Mouse (Mus musculus): ENCODE data around the gene Mroh3. TPM values are rescaled to one million over a fixed set of nuclear protein-coding genes. Genes with fewer than 3 reads are reported as not detected.

The Mroh3 gene
- total RNA-seq, 2 experiments from 2014 or later = 0.86 to 2.0 TPM

DNA sequence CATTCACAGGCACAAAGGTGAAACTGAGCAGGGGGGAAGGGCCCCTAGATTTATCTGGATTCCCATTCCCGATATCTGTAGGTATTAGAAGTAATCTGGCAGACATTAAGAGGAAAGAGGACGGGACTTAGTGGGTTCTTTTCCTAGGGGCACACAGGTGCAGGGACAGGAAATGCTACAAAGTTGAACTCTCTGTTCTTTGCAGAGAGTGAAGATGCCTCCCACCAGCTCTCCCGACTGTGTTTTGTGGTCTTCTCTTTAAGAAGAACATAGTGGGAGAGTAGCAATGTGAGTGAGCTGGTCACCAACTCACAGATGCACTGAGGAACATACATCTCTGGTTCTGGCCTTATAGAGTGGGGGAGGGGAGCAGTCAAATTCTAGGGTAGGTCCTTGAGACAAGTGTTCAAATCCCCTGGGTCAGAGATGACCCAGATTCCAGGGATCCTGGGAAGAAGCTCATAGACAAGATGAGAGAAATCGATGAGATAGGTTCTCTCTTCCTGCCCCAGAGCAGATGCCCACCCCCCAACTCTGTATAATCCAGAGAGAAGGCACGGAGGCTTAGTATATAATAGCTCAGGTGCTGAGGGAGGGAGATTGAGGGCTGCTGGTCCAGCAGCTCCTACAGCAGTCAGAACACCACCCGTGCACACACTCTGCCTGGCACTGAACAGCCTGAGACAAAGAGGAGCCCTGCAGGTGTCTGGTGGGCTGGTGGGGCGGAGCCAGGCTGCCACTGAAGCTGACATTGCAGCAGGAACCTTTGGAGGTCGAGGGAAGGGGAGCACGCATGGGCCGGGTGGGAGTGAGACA, 80.0 kb downstream of the Mroh3 start:
- DNase-seq (ENCODE audit: extremely low spot score in 1 of 2, low spot score in 1 of 2) = no peak

Other genes with a start within 250 kb of the Mroh3 start
- gene Igfn1, start 206.5 kb downstream of the Mroh3 start, total RNA-seq (2021) = under 1 TPM; 0.23 to 0.25 TPM
- gene Tmem9, start 204.7 kb downstream of the Mroh3 start, total RNA-seq (2021) = 10 to 100 TPM; 66.8 to 80.8 TPM
- gene Ascl5, start 162.0 kb downstream of the Mroh3 start, total RNA-seq (2021) = not detected
- under 1 TPM; 0.44 to 0.45 TPM for gene Cacna1s, start 160.1 kb downstream of the Mroh3 start, total RNA-seq (2021)
- gene Kif21b, start 81.4 kb downstream of the Mroh3 start, total RNA-seq (2021) = 10 to 100 TPM; 35.0 to 54.8 TPM
- gene Inava, start 21.4 kb upstream of the Mroh3 start, total RNA-seq (2021) = 1 to 10 TPM; 4.5 to 5.8 TPM
- gene Gpr25, start 48.0 kb upstream of the Mroh3 start, total RNA-seq (2021) = 1 to 10 TPM; 6.6 to 7.5 TPM
- gene Camsap2, start 133.3 kb upstream of the Mroh3 start, total RNA-seq (2021) = 100 to 1,000 TPM; 132 to 142 TPM
- 10 to 100 TPM; 10.5 to 12.0 TPM for gene Ddx59, start 202.4 kb upstream of the Mroh3 start, total RNA-seq (2021)

Measured in layer of hippocampus, postnatal 25 days (tissue).